Comparison of ENCODE assay signal across 8 mouse cellular contexts in the genomic region with DNA sequence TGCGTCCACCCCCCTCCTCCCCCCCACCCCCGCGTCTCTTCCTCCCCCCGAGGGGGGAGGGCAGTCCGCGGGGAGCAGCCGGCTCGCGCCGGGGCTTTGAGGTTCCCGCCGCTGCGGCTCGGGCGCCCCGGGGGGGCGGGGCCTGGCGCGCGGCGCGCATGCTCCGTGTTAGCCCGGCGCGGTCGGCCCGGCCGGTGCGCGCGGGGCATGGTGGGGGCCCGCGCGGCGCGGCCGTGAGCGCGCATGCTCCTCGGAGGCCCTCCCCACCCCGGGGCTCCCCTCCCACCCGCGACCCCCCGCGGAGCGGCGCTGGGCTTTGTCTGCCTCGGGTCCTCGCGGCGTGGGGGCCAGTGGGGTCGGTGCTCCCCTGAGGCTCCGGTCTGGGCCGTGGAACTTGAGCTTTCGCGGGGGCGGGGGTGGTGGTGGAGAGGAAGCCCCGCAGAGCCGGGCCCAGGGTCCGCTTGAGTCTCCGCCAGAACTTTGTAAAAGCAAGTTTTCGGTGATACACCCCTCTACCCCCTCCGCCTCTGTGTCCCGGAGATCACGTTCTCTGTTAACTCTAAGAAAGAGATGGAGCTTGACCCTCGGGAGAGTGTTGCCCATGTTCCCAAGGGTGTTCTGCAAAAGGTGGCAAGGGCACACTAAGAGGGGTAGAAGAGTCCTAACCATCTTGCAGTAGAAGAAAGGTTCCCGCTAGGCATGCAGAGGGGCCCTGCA. TPM values are rescaled to one million over a fixed set of nuclear protein-coding genes. Genes with fewer than 3 reads are reported as not detected.
A peak's percentile ranks its signal among the peaks of the same experiment; 100 is the strongest.
DNase-seq lines count a peak whose midpoint lies in the region; ATAC-seq and TF ChIP-seq lines count a peak whose summit lies in the region.

No protein-coding gene starts in this region.

- TF ChIP-seq RAD21 in MEL (IDR thresholded peaks at IDR 0.05; ENCODE audit: low read depth, low read length): no peak

- under 1% methylated on average over 38 of the region's 68 CpGs for WGBS in forebrain, embryonic 16.5 days

- H3K9ac ChIP-seq in MEL (ENCODE audit: control insufficient read depth, low read depth, low read length, poor library complexity, severe bottlenecking): peak overlapping the region; percentile 98
- H3K9ac ChIP-seq in forebrain, embryonic 16.5 days (replicated peaks; ENCODE audit: low read depth, low read length): peak overlapping the region; percentile 90

- TF ChIP-seq EP300 in MEL (IDR thresholded peaks at IDR 0.05; ENCODE audit: low read depth in 1 of 2, low read length in 2 of 2): no peak

- H3K27me3 ChIP-seq in MEL (ENCODE audit: control insufficient read depth in 1 of 2, insufficient read depth in 2 of 2, low read length in 2 of 2): no peaks in the 10 kb centered on the region
- H3K27me3 ChIP-seq in forebrain, embryonic 16.5 days (replicated peaks; ENCODE audit: control insufficient read depth, insufficient read depth, low read length): peaks cover 17% of the 10 kb centered on the region

- peaks cover 72% of the 10 kb centered on the region for H3K79me2 ChIP-seq in MEL (ENCODE audit: control insufficient read depth, insufficient read depth, low read length, poor library complexity)

- peak overlapping the region; percentile 41 for H3K27ac ChIP-seq in MEL (ENCODE audit: control insufficient read depth, low read depth, low read length)
- H3K27ac ChIP-seq in forebrain, embryonic 16.5 days (ENCODE audit: low read length): peak overlapping the region; percentile 90

- intact Hi-C loops in heart, postnatal 36 days (cut with DNase I): no loop called here

- peaks cover 2 to 23% of the 10 kb centered on the region in 2 experiments; a peak in 3 of 4 replicates for H3K4me1 ChIP-seq in MEL (ENCODE audit: control insufficient read depth in 1 of 2, insufficient read depth in 2 of 2, low read length in 2 of 2)
- peaks cover 46% of the 10 kb centered on the region for H3K4me1 ChIP-seq in forebrain, embryonic 16.5 days (replicated peaks; ENCODE audit: control insufficient read depth, insufficient read depth, low read length)

- TF ChIP-seq POLR2A in MEL (IDR thresholded peaks at IDR 0.05; ENCODE audit: control insufficient read depth in 1 of 2, insufficient read depth in 1 of 2, low read depth in 1 of 2, low read length in 2 of 2, poor library complexity in 1 of 2): peak in 1 of 2 experiments; percentile 25; a peak in 2 of 4 replicates

- DNase-seq in MEL (ENCODE audit: low read depth, low spot score): peak; percentile 86
- peak; percentile 75 to 93 for DNase-seq in cerebellum, adult 18-20 months
- DNase-seq in heart, postnatal 36 days: peak; percentile 86 to 89
- peak; percentile 73 to 86 for DNase-seq in layer of hippocampus, postnatal 10 days (ENCODE audit: low spot score in 2 of 2)
- DNase-seq in lung, postnatal 10 days: peak; percentile 88
- peak; percentile 76 for DNase-seq in retina, adult 2 months (ENCODE audit: low read depth, low spot score)
- peak; percentile 90 for DNase-seq in thymus, postnatal 25 days

- H3K4me2 ChIP-seq in forebrain, embryonic 16.5 days (ENCODE audit: low read length): peak overlapping the region; percentile 81

- peaks cover 12 to 23% of the 10 kb centered on the region in 2 experiments for H3K36me3 ChIP-seq in MEL (ENCODE audit: control insufficient read depth in 1 of 2, insufficient read depth in 2 of 2, low read length in 2 of 2)
- no peaks in the 10 kb centered on the region; the same call in 1 of the 2 replicates for H3K36me3 ChIP-seq in forebrain, embryonic 16.5 days (ENCODE audit: control insufficient read depth, insufficient read depth)

- no peak for TF ChIP-seq CTCF in MEL (IDR thresholded peaks at IDR 0.05 in 2 of 3, conservative IDR thresholded peaks at IDR 0.05 in 1 of 3; ENCODE audit: control insufficient read depth in 1 of 3, insufficient read depth in 1 of 3, low read depth in 2 of 3, low read length in 3 of 3, poor library complexity in 1 of 3, severe bottlenecking in 1 of 3)

- peak overlapping the region; percentile 56 to 73 for H3K4me3 ChIP-seq in MEL (ENCODE audit: control insufficient read depth in 1 of 2, insufficient read depth in 1 of 2, low read depth in 2 of 2, low read length in 2 of 2)
- H3K4me3 ChIP-seq in forebrain, embryonic 16.5 days (replicated peaks; ENCODE audit: low read length): peak overlapping the region; percentile 87

- ATAC-seq in forebrain, embryonic 16.5 days: peak; percentile 78

- no peaks in the 10 kb centered on the region for H3K9me3 ChIP-seq in MEL (replicated peaks; ENCODE audit: insufficient read depth, low read length)
- H3K9me3 ChIP-seq in forebrain, embryonic 16.5 days (ENCODE audit: control insufficient read depth, low read length): no peaks in the 10 kb centered on the region

TF ChIP-seq in MEL, 35 proteins besides CTCF, POLR2A, EP300 and RAD21:
- TF ChIP-seq GATA1 (IDR thresholded peaks at IDR 0.05; ENCODE audit: low read depth, low read length) (no peak), BHLHE40 (IDR thresholded peaks at IDR 0.05; ENCODE audit: borderline replicate concordance, low read depth, low read length) (no peak), USF2 (IDR thresholded peaks at IDR 0.05; ENCODE audit: borderline replicate concordance in 1 of 2, insufficient read depth in 1 of 2, low read depth in 1 of 2, low read length in 2 of 2) (no peak), ETS1 (IDR thresholded peaks at IDR 0.05; ENCODE audit: low read depth, low read length) (no peak), MXI1 (IDR thresholded peaks at IDR 0.05; ENCODE audit: low read depth, low read length) (0 out of 2 replicates have a peak, but pooled peaks have one; percentile 3), USF1 (IDR thresholded peaks at IDR 0.05; ENCODE audit: low read depth, low read length) (no peak), CHD1 (IDR thresholded peaks at IDR 0.05; ENCODE audit: low read depth, low read length) (no peak; the same call in 1 of the 2 replicates), RCOR1 (IDR thresholded peaks at IDR 0.05; ENCODE audit: low read depth, low read length) (no peak), ZC3H11A (IDR thresholded peaks at IDR 0.05; ENCODE audit: low read depth, low read length) (no peak), SMC3 (IDR thresholded peaks at IDR 0.05; ENCODE audit: low read depth, low read length) (no peak), NRF1 (IDR thresholded peaks at IDR 0.05; ENCODE audit: insufficient read depth, low read depth, low read length, poor library complexity, severe bottlenecking) (peak; percentile 72), POLR2AphosphoS5 (IDR thresholded peaks at IDR 0.05; ENCODE audit: borderline replicate concordance, low read depth, low read length) (no peak), HCFC1 (IDR thresholded peaks at IDR 0.05; ENCODE audit: low read depth, low read length) (no peak), KAT2A (conservative IDR thresholded peaks at IDR 0.05; ENCODE audit: low read depth, low read length) (no peak), TBP (IDR thresholded peaks at IDR 0.05; ENCODE audit: low read depth, low read length) (no peak), SIN3A (IDR thresholded peaks at IDR 0.05; ENCODE audit: low read length) (0 out of 2 replicates have a peak, but pooled peaks have one; percentile 16), MAZ (IDR thresholded peaks at IDR 0.05; ENCODE audit: low read depth, low read length) (peak; percentile 90; the same call in 1 of the 2 replicates), MAX (IDR thresholded peaks at IDR 0.05; ENCODE audit: low read length) (0 out of 2 replicates have a peak, but pooled peaks have one; percentile 25), MYC (IDR thresholded peaks at IDR 0.05; ENCODE audit: low read depth, low read length) (no peak)

RNA-seq across cellular contexts. Expression of a gene that starts 2.4 kb away (rescaled TPM):
- 267 and 270 TPM in 2 replicates for total RNA-seq in MEL (2012; rRNA removed)
- polyA plus RNA-seq in MEL (2012; ENCODE audit: insufficient read depth in 1 of 2, insufficient read length in 2 of 2, low read depth in 1 of 2, low replicate concordance in 2 of 2, missing spikeins in 1 of 2): 100 to 1,000 TPM; 254 to 427 TPM
- polyA plus RNA-seq in forebrain, embryonic 16.5 days (2015; fragmentation: Nextera tagmentation; extraction: Ambion mirVana): 19.1 and 20.1 TPM in 2 replicates
- 10 to 100 TPM; 14.0 to 14.8 TPM for total RNA-seq in heart, postnatal 36 days (2021)
- 10 to 100 TPM; 64.7 to 68.5 TPM for total RNA-seq in layer of hippocampus, postnatal 10 days (2021)

RNA-seq across cellular contexts. Expression of a gene that starts 37.0 kb away (rescaled TPM):
- 10.2 and 16.9 TPM in 2 replicates for total RNA-seq in MEL (2012; rRNA removed)
- 10 to 100 TPM in 1 of 2 experiments, not detected in 1; 26.0 TPM for polyA plus RNA-seq in MEL (2012; ENCODE audit: insufficient read depth in 1 of 2, insufficient read length in 2 of 2, low read depth in 1 of 2, low replicate concordance in 2 of 2, missing spikeins in 1 of 2)
- polyA plus RNA-seq in forebrain, embryonic 16.5 days (2015; fragmentation: Nextera tagmentation; extraction: Ambion mirVana): 20.5 and 23.0 TPM in 2 replicates
- total RNA-seq in heart, postnatal 36 days (2021): 10 to 100 TPM; 62.5 to 65.0 TPM
- 10 to 100 TPM; 45.5 to 60.7 TPM for total RNA-seq in layer of hippocampus, postnatal 10 days (2021)

RNA-seq across cellular contexts. Expression of a gene that starts 39.7 kb away (rescaled TPM):
- total RNA-seq in MEL (2012; rRNA removed): not detected in 2 replicates
- not detected for polyA plus RNA-seq in MEL (2012; ENCODE audit: insufficient read depth in 1 of 2, insufficient read length in 2 of 2, low read depth in 1 of 2, low replicate concordance in 2 of 2, missing spikeins in 1 of 2)
- polyA plus RNA-seq in forebrain, embryonic 16.5 days (2015; fragmentation: Nextera tagmentation; extraction: Ambion mirVana): 0.10 TPM in 1 of 2 replicates, not detected in the other
- total RNA-seq in heart, postnatal 36 days (2021): not detected
- total RNA-seq in layer of hippocampus, postnatal 10 days (2021): under 1 TPM; 0.21 to 0.69 TPM

Comparison
In these comparisons a context has a peak if more than half of its experiments do, and no peak if none do; other contexts are left out.
1. Peak in every context shown above with its lines: DNase-seq, ATAC-seq, H3K4me3 ChIP-seq and H3K27ac ChIP-seq.
2. RNA of a gene that starts 2.4 kb away (total RNA-seq): 267 to 270 TPM in MEL and 64.7 to 68.5 TPM in layer of hippocampus, postnatal 10 days; 14.0 to 14.8 TPM in heart, postnatal 36 days; every median in the first group is over 4 times any median in the second.